Mouse (Mus musculus): ENCODE data around the gene Opn4.

- no peak for TF ChIP-seq GATA1 (IDR thresholded peaks at IDR 0.05; ENCODE audit: borderline replicate concordance, low read length)
- no peak for TF ChIP-seq FLI1 (IDR thresholded peaks at IDR 0.05; ENCODE audit: low read length)
These were observed 23.7 kb upstream of the Opn4 start for GRCm38 (mm10) chr14:34623531-34624210.

Measured in megakaryocyte, embryonic 14.5 days (primary cell).